Mouse (Mus musculus): Measurements from ENCODE around the gene Plch1.

The Plch1 gene

GRCm38 (mm10) chr3:63665307-63665706, 234.0 kb downstream of the Plch1 start:
- no peak for DNase-seq

- DNase-seq, result no peak
These were observed 234.6 kb downstream of the Plch1 start for GRCm38 (mm10) chr3:63664575-63665243.

Data from liver (tissue).